ENCODE assay signal across 24 mouse cellular contexts in the genomic region with DNA sequence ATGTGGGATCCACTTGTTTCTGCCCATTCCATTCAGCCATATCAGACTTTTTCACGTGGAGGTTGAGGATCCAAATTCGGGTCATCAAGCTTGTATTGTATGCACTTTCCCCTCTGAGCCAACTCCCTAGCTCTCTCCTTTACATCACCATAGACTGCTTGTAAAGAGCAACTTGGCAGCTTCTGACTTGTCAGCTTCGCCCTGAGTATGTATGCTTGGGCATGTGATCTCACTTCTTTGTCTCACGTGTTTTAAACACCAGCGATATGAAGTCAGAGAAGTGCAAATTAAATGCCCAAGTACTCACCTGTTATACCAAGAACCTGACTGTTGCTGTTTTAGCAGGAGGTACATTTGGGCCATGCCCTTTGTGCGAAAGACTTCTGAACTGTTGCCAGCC. TPM values are rescaled to one million over a fixed set of nuclear protein-coding genes. Genes with fewer than 3 reads are reported as not detected.
A peak's percentile ranks its signal among the peaks of the same experiment; 100 is the strongest.
DNase-seq lines count a peak whose midpoint lies in the region; ATAC-seq lines count a peak whose summit lies in the region.
"Had no signal": no experiment of that assay in that cellular context is flagged by ENCODE, and none has a peak within 500 bp of the region (broad histone marks: within the 10 kb centered on the region; RNA-seq: fewer than 3 reads in every experiment).

No protein-coding gene starts in this region.

- ATAC-seq in heart, embryonic 12.5 days (ENCODE audit: insufficient number of reproducible peaks, low FRiP score) = no peak
- ATAC-seq in intestine, embryonic 16.5 days = no peak
- ATAC-seq: CD4-positive, CD25-positive, alpha-beta regulatory T cell, adult 4 months; forebrain, embryonic 14.5 days; intestine, postnatal 0 days had no signal

- H3K27me3 ChIP-seq in heart, embryonic 12.5 days (replicated peaks) = no peaks in the 10 kb centered on the region
- no peaks in the 10 kb centered on the region for H3K27me3 ChIP-seq in intestine, embryonic 16.5 days (replicated peaks; ENCODE audit: control insufficient read depth, insufficient read depth, low read length)
- H3K27me3 ChIP-seq: embryonic facial prominence, embryonic 15.5 days; hindbrain, embryonic 15.5 days had no signal

- peaks cover 39% of the 10 kb centered on the region for H3K36me3 ChIP-seq in heart, embryonic 12.5 days
- H3K36me3 ChIP-seq in intestine, embryonic 16.5 days (ENCODE audit: control insufficient read depth, insufficient read depth, low read length) = no peaks in the 10 kb centered on the region
- H3K36me3 ChIP-seq: embryonic facial prominence, embryonic 15.5 days; forebrain, embryonic 10.5 days; G1E; hindbrain, embryonic 15.5 days had no signal

- H3K9ac ChIP-seq in heart, embryonic 12.5 days = no peak overlapping the region
- no peak overlapping the region for H3K9ac ChIP-seq in intestine, embryonic 16.5 days (ENCODE audit: low read depth, low read length)
- H3K9ac ChIP-seq: embryonic facial prominence, embryonic 15.5 days; hindbrain, embryonic 15.5 days had no signal

- intact Hi-C loops in heart, postnatal 10 days (cut with DNase I) = no loop called here

- peak; percentile 82 for DNase-seq in heart, adult 11 months
- no peak for DNase-seq in heart, adult 9 months (ENCODE audit: low spot score in 2 of 2)
- DNase-seq in heart, postnatal 10 days = no peak
- DNase-seq in retina, postnatal 1 day = peak; percentile 19
- DNase-seq in retina, embryonic 14.5 days (ENCODE audit: low spot score) = no peak
- DNase-seq: adrenal gland, adult 8-10 months; adrenal gland, postnatal 36 days; B cell, adult 2 months; cerebellum, adult 11 months; cerebellum, adult 8-10 months; cerebellum, postnatal 14 days; embryo, embryonic 11 days; gastrocnemius, adult 2 months; gastrocnemius, postnatal 25 days had no signal

- no peak overlapping the region for H3K4me3 ChIP-seq in heart, embryonic 12.5 days
- no peak overlapping the region for H3K4me3 ChIP-seq in intestine, embryonic 16.5 days (ENCODE audit: low read length)
- H3K4me3 ChIP-seq: embryonic facial prominence, embryonic 15.5 days; erythroblast, embryonic 14.5 days; forebrain, embryonic 10.5 days; gastrocnemius, adult 2 months; hindbrain, embryonic 15.5 days had no signal

- no peak overlapping the region for H3K4me2 ChIP-seq in heart, embryonic 12.5 days
- no peak overlapping the region for H3K4me2 ChIP-seq in intestine, embryonic 16.5 days (ENCODE audit: low read depth, low read length)
- H3K4me2 ChIP-seq: embryonic facial prominence, embryonic 15.5 days; hindbrain, embryonic 15.5 days had no signal

- peak overlapping the region; percentile 84 for H3K27ac ChIP-seq in heart, embryonic 12.5 days (ENCODE audit: poor library complexity, severe bottlenecking)
- no peak overlapping the region for H3K27ac ChIP-seq in intestine, embryonic 16.5 days (ENCODE audit: low read length)
- H3K27ac ChIP-seq: embryonic facial prominence, embryonic 15.5 days; forebrain, embryonic 10.5 days; hindbrain, embryonic 15.5 days had no signal

- peaks cover 86% of the 10 kb centered on the region for H3K4me1 ChIP-seq in heart, embryonic 12.5 days (replicated peaks)
- peaks cover 10% of the 10 kb centered on the region for H3K4me1 ChIP-seq in intestine, embryonic 16.5 days (ENCODE audit: control insufficient read depth, insufficient read depth, low read length)

- 47% methylated on average over 6 of the region's 6 CpGs for WGBS in heart, embryonic 12.5 days
- 63% methylated on average over 6 of the region's 6 CpGs for WGBS in intestine, embryonic 16.5 days

- no peaks in the 10 kb centered on the region for H3K9me3 ChIP-seq in heart, embryonic 12.5 days (replicated peaks)
- H3K9me3 ChIP-seq in intestine, embryonic 16.5 days (ENCODE audit: control insufficient read depth, low read length) = no peaks in the 10 kb centered on the region
- H3K9me3 ChIP-seq: embryonic facial prominence, embryonic 15.5 days; forebrain, embryonic 10.5 days; G1E; hindbrain, embryonic 15.5 days had no signal

RNA-seq across cellular contexts. Expression of gene Nrp1, which starts 12.6 kb away (rescaled TPM):
- polyA plus RNA-seq in heart, embryonic 12.5 days (2016; fragmentation: Nextera tagmentation; extraction: Ambion mirVana) = 135 and 138 TPM in 2 replicates
- total RNA-seq in heart, postnatal 10 days (2021) = 100 to 1,000 TPM; 137 to 189 TPM
- polyA plus RNA-seq in intestine, embryonic 16.5 days (2015; fragmentation: Nextera tagmentation; extraction: Ambion mirVana) = 49.1 and 49.3 TPM in 2 replicates
- polyA plus RNA-seq: G1E had no signal

Comparison
In these comparisons a context has a peak if more than half of its experiments do, and no peak if none do; other contexts are left out.
1. DNase-seq: peak in heart, adult 11 months (single experiment) and retina, postnatal 1 day (single experiment); none in heart, adult 9 months (0 of 2), heart, postnatal 10 days (0 of 2) and retina, embryonic 14.5 days (single experiment).